Mouse (Mus musculus) liver, embryonic 12.5 days (tissue): ENCODE results near the gene Robo1. TPM values are rescaled to one million over a fixed set of nuclear protein-coding genes. Genes with fewer than 3 reads are reported as not detected.
A peak's percentile ranks its signal among the peaks of the same experiment; 100 is the strongest.

ENCODE experiments used
- ATAC-seq: fragments of 200-750 bp; cut with Nextera tagmentation; 2 replicates; pipeline ENCODE4 v1.8.0; 2017; ENCODE audit warnings: moderate number of reproducible peaks, mild to moderate bottlenecking, moderate library complexity
- H3K27ac ChIP-seq: fragments of 300-500 bp; sonication (generic); 2 replicates; pipeline ENCODE4 v1.5.1; 2016; ENCODE audit warnings: mild to moderate bottlenecking
- H3K27me3 ChIP-seq: fragments of 300-500 bp; sonication (generic); replicated peaks from 2 replicates; pipeline ENCODE4 v1.6.1; 2016; ENCODE audit warnings: mild to moderate bottlenecking, moderate library complexity
- H3K36me3 ChIP-seq: fragments of 300-500 bp; sonication (generic); 2 replicates; pipeline ENCODE4 v1.6.1; 2016; ENCODE audit warnings: mild to moderate bottlenecking, moderate library complexity
- H3K4me1 ChIP-seq: fragments of 300-500 bp; sonication (generic); 2 replicates; pipeline ENCODE4 v1.6.1; 2016
- H3K4me2 ChIP-seq: fragments of 300-500 bp; sonication (generic); 2 replicates; pipeline ENCODE4 v1.6.1; 2016; ENCODE audit warnings: mild to moderate bottlenecking, moderate library complexity
- H3K4me3 ChIP-seq: fragments of 300-500 bp; sonication (generic); 2 replicates; pipeline ENCODE4 v1.5.1; 2016; ENCODE audit warnings: mild to moderate bottlenecking, moderate library complexity
- H3K9ac ChIP-seq: fragments of 300-500 bp; sonication (generic); 2 replicates; pipeline ENCODE4 v1.6.1; 2016; ENCODE audit warnings: mild to moderate bottlenecking, moderate library complexity
- H3K9me3 ChIP-seq: fragments of 300-500 bp; sonication (generic); replicated peaks from 2 replicates; pipeline ENCODE4 v1.6.1; 2016; ENCODE audit warnings: mild to moderate bottlenecking, moderate library complexity
- WGBS: fragments of 180-500 bp; shearing (Covaris S2); methylation state at CpG from one replicate; pipeline ENCODE4 v1.1.7; 2016; ENCODE audit not compliant: insufficient replicate concordance; 5-methylcytosine and 5-hydroxymethylcytosine counted together
- polyA plus RNA-seq: library from polyadenylated mRNA; unstranded; fragments of >200 nt; fragmentation: Nextera tagmentation; extraction: Ambion mirVana; gene quantifications from 2 replicates; pipeline ENCODE4 v1.2.1, GENCODE M21; 2016

The Robo1 gene
- polyA plus RNA-seq, 1 experiment from 2014 or later: 10.5 TPM

DNA sequence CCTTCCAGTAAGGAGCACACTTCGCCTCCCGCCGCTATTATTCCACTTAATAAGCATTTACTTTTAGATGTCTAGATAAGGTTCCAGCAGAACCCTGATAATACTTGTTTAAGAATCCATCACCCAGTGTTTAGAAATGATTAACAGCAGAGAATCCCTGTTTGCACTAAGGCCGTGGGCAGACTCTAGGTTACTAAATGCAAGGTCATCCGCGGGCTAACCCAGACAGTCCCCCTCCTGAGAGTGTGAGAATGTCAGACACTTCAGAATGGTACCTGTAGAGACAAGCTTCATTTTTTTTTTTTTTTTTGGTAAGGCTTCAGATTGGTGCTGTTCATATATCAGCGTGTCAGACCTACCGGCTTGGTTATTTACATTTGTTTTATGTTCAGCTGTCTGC is 685.1 kb downstream of the Robo1 start:
- Histone ChIP-seq H3K4me3 (no peak overlapping the region), H3K27ac (no peak overlapping the region), H3K4me2 (no peak overlapping the region), H3K4me1 (no peaks in the 10 kb centered on the region), H3K36me3 (no peaks in the 10 kb centered on the region), H3K9me3 (no peaks in the 10 kb centered on the region), H3K9ac (no peak overlapping the region), H3K27me3 (no peaks in the 10 kb centered on the region)
- 54% methylated on average over 8 of the region's 8 CpGs for WGBS
- ATAC-seq: 0 out of 2 replicates have a peak, but pooled peaks have one; percentile 40

DNA sequence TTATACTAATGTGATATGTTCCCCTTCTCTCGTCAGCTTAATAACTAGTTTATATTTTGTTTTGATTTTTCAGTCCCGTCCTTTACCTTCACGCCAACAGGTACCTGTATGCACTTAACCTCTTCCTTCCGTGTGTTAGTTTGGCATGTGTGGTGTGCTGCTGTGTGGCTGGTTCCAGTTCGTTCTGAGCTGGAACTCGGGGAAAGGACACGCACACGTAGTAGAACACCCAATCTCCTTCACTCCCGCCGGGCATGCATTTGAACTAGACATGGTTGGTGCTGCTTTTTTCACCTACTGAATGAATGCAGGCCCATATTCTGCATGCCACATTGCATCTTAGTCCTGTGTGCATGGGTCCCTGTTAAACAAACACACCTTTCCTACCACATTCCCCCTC is 685.5 kb downstream of the Robo1 start:
- Histone ChIP-seq H3K27me3 (no peaks in the 10 kb centered on the region), H3K4me2 (no peak overlapping the region), H3K9ac (no peak overlapping the region), H3K4me3 (no peak overlapping the region), H3K9me3 (no peaks in the 10 kb centered on the region), H3K36me3 (no peaks in the 10 kb centered on the region), H3K4me1 (no peaks in the 10 kb centered on the region), H3K27ac (no peak overlapping the region)
- ATAC-seq: no peak
- 74% methylated on average over 10 of the region's 10 CpGs for whole genome bisulfite sequencing

DNA sequence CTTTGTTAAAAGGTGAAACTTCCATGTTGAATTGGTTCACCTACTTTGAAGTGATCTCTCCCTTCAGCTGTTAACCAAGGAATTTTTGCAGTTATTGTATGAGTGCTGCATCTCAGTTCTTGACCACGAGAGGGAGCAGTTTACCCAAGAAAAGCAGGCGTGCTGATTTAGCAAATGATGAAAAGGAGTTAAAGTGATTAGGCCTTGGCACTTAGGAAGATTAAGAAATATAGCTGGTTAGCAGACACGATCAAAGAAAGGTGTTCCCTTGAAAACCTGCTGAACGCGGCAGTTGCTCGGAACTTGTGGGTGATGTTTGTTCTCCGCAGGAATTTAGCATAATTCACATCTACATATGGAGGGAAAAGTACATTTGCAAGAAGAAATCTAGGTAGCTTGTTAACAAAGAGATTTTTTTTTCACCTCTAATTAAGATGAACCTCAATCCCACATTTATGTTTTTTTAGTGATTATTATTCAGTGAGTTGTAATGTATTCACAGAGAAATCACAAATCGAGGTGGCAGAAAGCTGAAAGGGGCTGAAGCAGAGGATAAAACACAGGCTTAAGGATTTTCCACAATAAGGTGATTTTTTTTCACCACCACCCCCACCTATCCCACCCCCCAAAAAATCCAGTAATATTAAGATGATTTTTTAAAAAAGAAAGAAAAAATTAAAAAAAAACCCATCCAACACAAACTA is 687.3 kb downstream of the Robo1 start:
- no peak overlapping the region for H3K4me3 ChIP-seq
- no peak overlapping the region for H3K4me2 ChIP-seq
- no peaks in the 10 kb centered on the region for H3K4me1 ChIP-seq
- no peak overlapping the region for H3K9ac ChIP-seq
- H3K36me3 ChIP-seq: no peaks in the 10 kb centered on the region
- 41% methylated on average over 8 of the region's 8 CpGs for WGBS
- ATAC-seq: no peak
- no peak overlapping the region for H3K27ac ChIP-seq
- no peaks in the 10 kb centered on the region for H3K27me3 ChIP-seq
- H3K9me3 ChIP-seq: no peaks in the 10 kb centered on the region

DNA sequence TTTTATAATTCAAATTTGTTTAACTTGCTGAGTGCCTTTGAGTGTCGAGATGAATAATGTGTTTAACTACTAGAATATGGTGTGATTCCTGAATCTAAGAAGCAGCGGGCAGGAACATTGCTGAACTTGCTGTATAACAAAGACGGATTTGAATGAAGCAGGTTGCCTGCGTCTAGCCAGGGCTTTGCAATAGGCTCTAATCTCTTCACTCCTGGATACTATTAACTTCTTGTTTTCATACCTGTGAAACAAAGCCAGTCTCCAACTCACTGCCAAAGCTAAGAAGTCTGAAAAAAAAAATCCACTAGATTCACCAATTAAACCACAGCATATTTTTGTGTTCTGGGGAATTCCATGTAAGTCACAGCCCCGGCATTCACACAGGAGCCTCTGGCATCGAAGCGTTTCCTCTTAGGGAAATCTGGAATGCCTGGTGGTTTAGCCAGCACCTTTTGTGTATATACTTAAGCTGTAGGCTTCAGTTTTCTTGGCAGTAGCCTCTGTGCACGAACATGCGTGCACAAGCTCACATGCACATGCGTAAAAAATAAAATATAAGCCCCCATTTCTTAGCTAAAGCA is 687.9 kb downstream of the Robo1 start:
- Histone ChIP-seq H3K4me1 (no peaks in the 10 kb centered on the region), H3K9ac (no peak overlapping the region), H3K4me3 (no peak overlapping the region), H3K27me3 (no peaks in the 10 kb centered on the region), H3K4me2 (no peak overlapping the region), H3K27ac (no peak overlapping the region), H3K9me3 (no peaks in the 10 kb centered on the region), H3K36me3 (no peaks in the 10 kb centered on the region)
- WGBS: 71% methylated on average over 10 of the region's 10 CpGs
- no peak for ATAC-seq

DNA sequence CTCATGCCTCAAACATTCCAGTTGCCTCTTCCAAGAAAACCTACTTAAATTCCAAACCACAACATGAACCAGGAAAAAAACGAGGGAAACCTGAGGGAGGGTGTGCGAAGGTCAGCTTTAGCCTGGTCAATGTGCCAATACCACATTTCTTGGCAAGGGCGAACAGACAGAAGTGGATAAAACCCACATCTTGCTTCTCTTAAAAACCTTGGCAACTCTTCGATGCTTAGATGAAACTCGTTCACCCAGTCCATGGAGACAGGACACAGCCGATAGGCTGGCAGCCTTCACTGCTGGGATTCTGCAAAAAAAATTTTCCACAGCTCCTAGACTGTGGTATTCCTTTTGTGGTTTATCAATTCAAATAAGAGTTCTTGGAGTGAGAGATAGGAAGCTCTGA is 690.6 kb downstream of the Robo1 start:
- Histone ChIP-seq H3K27ac (no peak overlapping the region), H3K36me3 (no peaks in the 10 kb centered on the region), H3K9ac (no peak overlapping the region), H3K4me2 (no peak overlapping the region), H3K9me3 (no peaks in the 10 kb centered on the region), H3K4me1 (no peaks in the 10 kb centered on the region), H3K4me3 (no peak overlapping the region), H3K27me3 (no peaks in the 10 kb centered on the region)
- ATAC-seq: no peak
- 73% methylated on average over 6 of the region's 6 CpGs for WGBS

DNA sequence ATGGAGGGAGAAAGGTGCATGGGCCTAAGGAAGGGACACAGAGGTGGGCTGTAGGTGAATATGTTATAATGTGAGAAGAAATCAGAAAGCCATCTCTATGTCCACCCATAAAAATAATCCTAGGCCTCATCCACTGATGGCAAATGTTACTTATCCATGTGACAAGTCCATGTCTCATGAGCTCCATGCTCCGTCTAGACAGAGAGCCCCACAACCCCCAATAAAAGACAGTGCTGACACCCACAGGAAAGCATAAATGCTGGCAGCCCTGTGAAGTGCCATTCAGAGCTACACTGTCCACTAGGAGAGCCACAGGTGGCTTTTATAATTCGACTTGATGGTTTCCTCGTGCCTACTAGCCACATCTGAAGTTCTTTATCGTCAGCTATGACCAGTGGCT is 694.6 kb downstream of the Robo1 start:
- Histone ChIP-seq H3K4me3 (no peak overlapping the region), H3K27me3 (no peaks in the 10 kb centered on the region), H3K9me3 (no peaks in the 10 kb centered on the region), H3K9ac (no peak overlapping the region), H3K36me3 (peaks cover 6% of the 10 kb centered on the region; the same call in 1 of the 2 replicates), H3K27ac (no peak overlapping the region), H3K4me1 (no peaks in the 10 kb centered on the region), H3K4me2 (no peak overlapping the region)
- WGBS: 74% methylated on average over 4 of the region's 4 CpGs
- no peak for ATAC-seq

DNA sequence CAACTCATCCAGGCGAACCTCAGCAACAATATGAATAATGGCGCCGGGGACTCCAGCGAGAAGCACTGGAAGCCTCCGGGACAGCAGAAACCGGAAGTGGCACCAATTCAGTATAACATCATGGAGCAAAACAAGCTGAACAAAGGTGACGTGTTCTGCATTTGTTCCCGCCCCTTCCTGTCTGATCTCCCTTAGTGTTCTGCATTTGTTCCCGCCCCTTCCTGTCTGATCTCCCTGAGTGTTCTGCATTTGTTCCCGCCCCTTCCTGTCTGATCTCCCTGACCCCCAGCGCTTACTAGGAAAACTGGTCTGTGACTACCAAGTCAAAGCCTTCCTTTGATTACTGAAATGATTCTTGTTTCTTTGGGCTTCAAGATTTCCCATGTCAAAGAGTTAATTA is 696.5 kb downstream of the Robo1 start:
- Histone ChIP-seq H3K4me1 (no peaks in the 10 kb centered on the region), H3K9me3 (no peaks in the 10 kb centered on the region), H3K27me3 (no peaks in the 10 kb centered on the region), H3K4me3 (no peak overlapping the region), H3K9ac (no peak overlapping the region), H3K36me3 (peaks cover 6% of the 10 kb centered on the region), H3K27ac (no peak overlapping the region), H3K4me2 (no peak overlapping the region)
- no peak for ATAC-seq
- whole genome bisulfite sequencing: 85% methylated on average over 11 of the region's 11 CpGs

DNA sequence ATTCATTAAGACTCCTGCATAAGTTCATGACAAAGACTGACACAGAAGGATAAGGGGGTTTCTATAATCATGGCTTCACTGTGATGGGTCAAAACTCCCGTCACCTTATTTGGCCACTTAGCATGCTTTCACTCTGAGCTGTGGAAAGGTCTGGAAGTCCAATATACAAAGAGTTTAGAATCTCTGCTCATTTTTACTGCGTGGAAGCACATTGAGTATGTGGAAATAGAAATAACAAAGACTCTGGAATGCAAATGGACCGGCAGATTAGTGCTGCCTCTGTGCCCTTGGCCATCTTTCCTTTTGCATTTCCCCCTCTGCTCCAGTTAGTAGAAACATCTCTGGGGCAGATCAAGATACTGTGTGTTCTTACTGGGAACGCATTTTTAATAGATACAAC is 697.7 kb downstream of the Robo1 start:
- 71% methylated on average over 4 of the region's 4 CpGs for WGBS
- H3K36me3 ChIP-seq: peaks cover 6% of the 10 kb centered on the region
- no peak overlapping the region for H3K27ac ChIP-seq
- H3K4me2 ChIP-seq: no peak overlapping the region
- H3K9me3 ChIP-seq: no peaks in the 10 kb centered on the region
- no peaks in the 10 kb centered on the region for H3K27me3 ChIP-seq
- H3K9ac ChIP-seq: no peak overlapping the region
- no peak for ATAC-seq
- H3K4me1 ChIP-seq: no peaks in the 10 kb centered on the region
- H3K4me3 ChIP-seq: no peak overlapping the region

DNA sequence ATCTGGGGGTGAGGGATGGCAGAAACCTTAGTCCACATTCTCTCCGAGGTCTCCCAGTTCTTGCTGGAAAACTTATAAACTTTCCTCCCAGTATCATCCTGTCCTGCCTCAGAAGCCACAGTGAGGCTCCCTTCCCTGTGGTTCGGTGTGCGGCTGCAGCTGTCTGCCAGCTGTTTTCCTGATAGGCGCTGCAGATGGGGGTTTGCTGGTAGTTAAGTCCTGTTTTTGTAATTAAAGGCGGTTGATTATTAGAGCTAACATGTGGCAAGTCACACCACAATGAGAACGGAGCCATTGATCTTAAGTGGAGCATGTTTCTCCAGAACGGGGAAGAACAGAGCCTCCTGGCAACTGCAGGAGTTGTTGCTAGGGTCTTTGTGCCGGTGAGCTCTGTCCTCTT is 699.3 kb downstream of the Robo1 start:
- Histone ChIP-seq H3K4me1 (no peaks in the 10 kb centered on the region), H3K9ac (no peak overlapping the region), H3K36me3 (peaks cover 6% of the 10 kb centered on the region), H3K4me3 (no peak overlapping the region), H3K27ac (no peak overlapping the region), H3K9me3 (no peaks in the 10 kb centered on the region), H3K27me3 (no peaks in the 10 kb centered on the region), H3K4me2 (no peak overlapping the region)
- no peak for ATAC-seq
- WGBS: 74% methylated on average over 8 of the region's 8 CpGs

DNA sequence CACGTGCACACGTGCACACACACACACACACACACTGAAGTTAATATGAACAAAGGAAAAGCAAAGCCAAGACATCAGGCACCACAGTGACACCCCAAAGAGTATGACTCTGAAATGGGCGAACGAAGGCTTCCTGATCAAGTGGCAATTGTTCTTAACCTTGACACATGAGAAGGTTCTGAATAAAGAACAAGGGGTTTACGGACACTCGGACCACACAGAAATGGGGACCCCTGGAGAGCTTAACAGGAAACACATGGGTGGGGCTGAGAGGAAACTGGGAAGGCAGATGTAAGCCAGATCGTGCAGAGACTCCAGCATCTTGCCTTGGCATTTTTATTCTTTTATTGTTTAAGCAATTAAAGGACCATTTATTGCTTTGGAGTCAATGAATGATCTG is 703.2 kb downstream of the Robo1 start:
- H3K27me3 ChIP-seq: no peaks in the 10 kb centered on the region
- no peaks in the 10 kb centered on the region for H3K4me1 ChIP-seq
- no peak for ATAC-seq
- H3K4me3 ChIP-seq: no peak overlapping the region
- no peak overlapping the region for H3K27ac ChIP-seq
- no peak overlapping the region for H3K4me2 ChIP-seq
- H3K9ac ChIP-seq: no peak overlapping the region
- no peaks in the 10 kb centered on the region for H3K9me3 ChIP-seq
- WGBS: 61% methylated on average over 7 of the region's 7 CpGs
- peaks cover 3% of the 10 kb centered on the region for H3K36me3 ChIP-seq

DNA sequence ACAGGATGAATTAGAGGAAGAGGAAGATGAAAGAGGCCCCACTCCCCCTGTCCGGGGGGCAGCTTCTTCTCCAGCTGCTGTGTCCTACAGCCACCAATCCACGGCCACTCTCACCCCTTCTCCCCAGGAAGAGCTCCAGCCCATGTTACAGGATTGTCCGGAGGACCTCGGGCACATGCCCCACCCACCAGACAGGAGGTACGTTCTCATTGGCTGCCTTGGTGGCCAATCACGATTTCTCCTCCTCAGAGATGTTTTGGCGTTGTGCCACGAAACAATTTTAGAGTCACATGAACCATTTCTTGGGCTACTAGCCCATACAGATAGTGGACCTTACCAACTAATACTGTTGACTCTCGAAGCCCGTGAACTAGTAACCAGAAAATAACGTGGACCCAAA is 704.8 kb downstream of the Robo1 start:
- whole genome bisulfite sequencing: 80% methylated on average over 11 of the region's 11 CpGs
- Histone ChIP-seq H3K4me2 (no peak overlapping the region), H3K4me1 (no peaks in the 10 kb centered on the region), H3K36me3 (peaks cover 3% of the 10 kb centered on the region), H3K4me3 (no peak overlapping the region), H3K27me3 (no peaks in the 10 kb centered on the region), H3K9ac (no peak overlapping the region), H3K27ac (no peak overlapping the region), H3K9me3 (no peaks in the 10 kb centered on the region)
- ATAC-seq: no peak

DNA sequence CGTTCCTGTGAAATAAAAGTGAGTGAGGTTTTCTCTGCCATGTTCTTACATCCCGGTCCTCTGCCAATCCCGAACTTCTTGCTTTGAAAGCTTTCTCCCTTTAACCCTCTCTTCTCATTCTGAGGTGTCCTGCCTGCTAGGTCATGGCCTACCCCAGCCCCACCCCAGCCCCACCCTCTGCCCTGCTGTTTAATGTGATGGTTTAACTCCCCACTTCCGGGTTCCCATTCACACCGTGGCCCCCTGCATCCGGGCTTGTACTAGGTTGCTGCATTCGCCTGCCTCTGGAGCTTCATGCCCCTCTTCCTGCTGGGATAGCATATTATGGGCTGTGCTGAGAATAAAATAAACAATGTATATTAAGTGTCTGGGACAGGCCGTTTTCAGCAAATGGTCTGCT is 706.4 kb downstream of the Robo1 start:
- no peak overlapping the region for H3K27ac ChIP-seq
- no peak overlapping the region for H3K4me3 ChIP-seq
- H3K4me1 ChIP-seq: no peaks in the 10 kb centered on the region
- ATAC-seq: no peak
- no peak overlapping the region for H3K4me2 ChIP-seq
- peaks cover 3% of the 10 kb centered on the region for H3K36me3 ChIP-seq
- WGBS: 63% methylated on average over 8 of the region's 8 CpGs
- no peak overlapping the region for H3K9ac ChIP-seq
- H3K27me3 ChIP-seq: no peaks in the 10 kb centered on the region
- no peaks in the 10 kb centered on the region for H3K9me3 ChIP-seq

DNA sequence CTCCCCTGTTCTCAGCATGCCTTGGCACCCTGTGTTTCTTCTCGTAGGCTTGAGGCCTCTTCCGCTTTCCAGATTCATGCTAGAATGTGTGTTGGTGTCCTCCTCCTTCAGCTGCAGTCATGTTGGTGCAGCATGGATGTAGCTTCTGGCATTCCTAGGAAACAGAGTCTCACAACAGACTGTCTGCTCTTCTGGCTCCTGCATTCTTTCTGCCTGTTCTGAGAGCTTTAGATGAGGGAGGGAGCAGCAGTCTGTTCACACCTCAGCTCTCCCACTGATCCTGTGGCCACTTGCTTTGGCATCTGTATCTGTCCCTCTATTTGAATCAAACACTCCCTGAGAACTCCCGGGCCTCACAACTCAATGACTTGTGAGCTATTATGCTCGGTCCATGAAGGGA is 707.9 kb downstream of the Robo1 start:
- WGBS: 69% methylated on average over 4 of the region's 4 CpGs

More for the DNA sequence above, 707.9 kb downstream of the Robo1 start:
- H3K27me3 ChIP-seq: no peaks in the 10 kb centered on the region
- H3K36me3 ChIP-seq: peaks cover 3% of the 10 kb centered on the region; the same call in 1 of the 2 replicates
- ATAC-seq: no peak
- H3K4me3 ChIP-seq: no peak overlapping the region
- H3K9ac ChIP-seq: no peak overlapping the region
- no peak overlapping the region for H3K27ac ChIP-seq
- H3K9me3 ChIP-seq: no peaks in the 10 kb centered on the region
- H3K4me2 ChIP-seq: no peak overlapping the region
- no peaks in the 10 kb centered on the region for H3K4me1 ChIP-seq
